ENCODE assay signal across 8 mouse cellular contexts in the genomic region with DNA sequence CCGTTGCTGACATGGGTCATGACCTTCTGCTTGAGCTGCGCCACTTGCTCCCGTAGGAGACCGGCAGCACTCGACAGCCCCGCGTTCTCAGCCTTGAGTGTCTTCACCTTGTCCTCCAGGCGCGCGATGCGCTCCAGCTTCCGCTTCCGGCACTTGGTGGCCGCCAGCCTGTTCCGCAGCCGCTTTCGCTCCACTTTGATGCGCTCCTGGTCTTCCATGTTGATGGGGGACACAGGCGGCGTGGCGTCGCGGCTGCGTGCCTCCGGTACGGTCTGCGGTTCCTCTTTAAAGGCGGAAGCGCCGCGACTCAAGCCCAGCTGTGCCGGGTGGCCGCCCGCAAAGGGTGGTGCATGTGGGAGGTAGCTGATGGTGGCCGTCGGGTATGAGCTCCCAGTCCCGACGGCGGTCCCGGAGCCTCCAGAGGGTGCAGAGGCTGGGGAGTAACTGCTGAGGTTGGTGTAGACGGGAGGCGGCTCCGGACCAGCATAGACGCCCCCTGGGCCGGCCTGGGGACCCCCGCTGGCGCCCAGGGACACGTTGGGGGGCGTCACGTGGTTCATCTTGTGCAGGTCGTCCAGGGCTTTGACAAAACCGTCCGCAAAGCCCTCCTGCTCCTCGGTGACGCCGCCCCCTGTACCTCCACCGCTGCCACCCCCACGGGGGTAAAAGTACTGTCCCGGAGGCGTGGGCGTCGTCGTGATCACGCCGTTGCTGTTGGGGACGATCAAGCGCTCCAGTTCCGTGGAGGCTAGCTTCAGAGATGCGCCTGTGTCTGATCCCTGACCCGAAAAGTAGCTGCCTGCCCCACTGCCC. TPM values are rescaled to one million over a fixed set of nuclear protein-coding genes. Genes with fewer than 3 reads are reported as not detected.
A peak's percentile ranks its signal among the peaks of the same experiment; 100 is the strongest.
DNase-seq lines count a peak whose midpoint lies in the region; ATAC-seq and TF ChIP-seq lines count a peak whose summit lies in the region.

No protein-coding gene starts in this region.

- no peak for ATAC-seq in liver, embryonic 11.5 days (replicated peaks; ENCODE audit: low FRiP score)

- under 1% methylated on average over 70 of the region's 70 CpGs for WGBS in liver, embryonic 11.5 days

- H3K4me3 ChIP-seq in liver, embryonic 11.5 days (ENCODE audit: low read depth, low read length) = peak overlapping the region; percentile 78
- H3K4me3 ChIP-seq in myocyte = peak overlapping the region; percentile 92
- peak overlapping the region; percentile 80 for H3K4me3 ChIP-seq in testis, adult 2 months (ENCODE audit: control insufficient read depth, low read depth, low read length)

- H3K9ac ChIP-seq in liver, embryonic 11.5 days (ENCODE audit: low read depth, low read length) = peak overlapping the region; percentile 86

- H3K4me1 ChIP-seq in liver, embryonic 11.5 days (replicated peaks; ENCODE audit: control insufficient read depth, insufficient read depth, low read length) = peaks cover 64% of the 10 kb centered on the region
- H3K4me1 ChIP-seq in testis, adult 2 months (ENCODE audit: control insufficient read depth, insufficient read depth, low read length) = peaks cover 59% of the 10 kb centered on the region

- peaks cover 22% of the 10 kb centered on the region; the same call in 1 of the 2 replicates for H3K36me3 ChIP-seq in liver, embryonic 11.5 days (ENCODE audit: control insufficient read depth, insufficient read depth, low read length)
- peaks cover 5% of the 10 kb centered on the region for H3K36me3 ChIP-seq in myocyte (ENCODE audit: control insufficient read depth, insufficient read depth)
- H3K36me3 ChIP-seq in testis, adult 2 months (ENCODE audit: control insufficient read depth, insufficient read depth, low read length) = no peaks in the 10 kb centered on the region

- DNase-seq in ovary, postnatal 36 days (ENCODE audit: low spot score) = peak; percentile 56
- no peak for DNase-seq in ovary, postnatal 10 days (ENCODE audit: low spot score)
- peak; percentile 69 for DNase-seq in embryo, embryonic 10.5 days (ENCODE audit: low spot score)
- DNase-seq in heart, adult 9 months (ENCODE audit: low spot score in 2 of 2) = peak; percentile 70 to 73
- DNase-seq in kidney, adult 8-10 months = peak; percentile 40 to 60
- peak; percentile 79 for DNase-seq in liver, embryonic 11.5 days (ENCODE audit: low spot score)

- TF ChIP-seq CTCF in testis, adult 2 months (IDR thresholded peaks at IDR 0.05; ENCODE audit: control insufficient read depth, insufficient read depth, insufficient replicate concordance, low read depth, low read length) = no peak

- H3K27me3 ChIP-seq in liver, embryonic 11.5 days (replicated peaks; ENCODE audit: control insufficient read depth, insufficient read depth, low read length) = no peaks in the 10 kb centered on the region
- no peaks in the 10 kb centered on the region for H3K27me3 ChIP-seq in myocyte (ENCODE audit: control insufficient read depth, insufficient read depth, insufficient read length)
- H3K27me3 ChIP-seq in testis, adult 2 months (ENCODE audit: control insufficient read depth, insufficient read depth, low read length) = no peaks in the 10 kb centered on the region; the same call in 1 of the 2 replicates

- peaks cover 18% of the 10 kb centered on the region for H3K79me2 ChIP-seq in myocyte (ENCODE audit: control insufficient read depth, insufficient read depth)

- no peaks in the 10 kb centered on the region for H3K9me3 ChIP-seq in liver, embryonic 11.5 days (ENCODE audit: control insufficient read depth, low read length)

- peak; percentile 74 for TF ChIP-seq POLR2A in myocyte (IDR thresholded peaks at IDR 0.05; ENCODE audit: insufficient read length, low read depth)
- TF ChIP-seq POLR2A in testis, adult 2 months (IDR thresholded peaks at IDR 0.05; ENCODE audit: control insufficient read depth, low read depth, low read length) = 0 out of 2 replicates have a peak, but pooled peaks have one; percentile 44

- peak overlapping the region; percentile 64 for H3ac ChIP-seq in myocyte (ENCODE audit: control insufficient read depth, insufficient read length)

- peak overlapping the region; percentile 96 for H3K27ac ChIP-seq in liver, embryonic 11.5 days (ENCODE audit: low read depth, low read length)
- H3K27ac ChIP-seq in testis, adult 2 months (ENCODE audit: control insufficient read depth, insufficient read depth, low read depth, low read length) = peak overlapping the region; percentile 82

- peak overlapping the region; percentile 99 for H3K4me2 ChIP-seq in liver, embryonic 11.5 days
- H3K4me2 ChIP-seq in myocyte (ENCODE audit: low read depth) = peak overlapping the region; percentile 99

TF ChIP-seq in myocyte, 11 proteins besides CTCF, POLR2A, EP300 and RAD21:
- TF ChIP-seq POLR2AphosphoS2 (IDR thresholded peaks at IDR 0.05; ENCODE audit: insufficient read length, low read depth) (peak; percentile 86), USF1 (IDR thresholded peaks at IDR 0.05; ENCODE audit: low read depth) (peak; percentile 36), TCF3 (IDR thresholded peaks at IDR 0.05; ENCODE audit: insufficient read length, low read depth) (no peak), TCF12 (IDR thresholded peaks at IDR 0.05; ENCODE audit: insufficient read depth, poor library complexity, severe bottlenecking) (no peak), REST (IDR thresholded peaks at IDR 0.05; ENCODE audit: insufficient read depth, insufficient read length) (no peak), MAX (IDR thresholded peaks at IDR 0.05; ENCODE audit: low read depth) (no peak), CEBPB (IDR thresholded peaks at IDR 0.05; ENCODE audit: insufficient read depth, poor library complexity, severe bottlenecking) (no peak), E2F4 (IDR thresholded peaks at IDR 0.05; ENCODE audit: insufficient read depth) (no peak), SRF (IDR thresholded peaks at IDR 0.05; ENCODE audit: control insufficient read depth, insufficient read length, low read depth) (peak; percentile 7), MYOD1 (IDR thresholded peaks at IDR 0.05; ENCODE audit: control insufficient read depth in 1 of 3, insufficient read length in 2 of 3, low read depth in 2 of 3) (peak in 2 of 3 experiments; percentile 1 to 61), MYOG (IDR thresholded peaks at IDR 0.05; ENCODE audit: control insufficient read depth in 1 of 3, insufficient read depth in 1 of 3, insufficient read length in 2 of 3, low read depth in 2 of 3) (peak in 1 of 3 experiments; percentile 44)

RNA-seq across cellular contexts. Expression of gene Junb, which starts 0.9 kb away (rescaled TPM):
- 21.1 and 23.2 TPM in 2 replicates for polyA plus RNA-seq in liver, embryonic 11.5 days (2014; fragmentation: Nextera tagmentation; extraction: Ambion mirVana)
- polyA plus RNA-seq in myocyte (2012; fragmentation: generic; extraction: Trizol) = 140 TPM
- 5.7 and 9.3 TPM in 2 replicates for polyA plus RNA-seq in testis, adult 2 months (2012; rRNA removed)

RNA-seq across cellular contexts. Expression of gene Rnaseh2a, which starts 8.1 kb away (rescaled TPM):
- polyA plus RNA-seq in liver, embryonic 11.5 days (2014; fragmentation: Nextera tagmentation; extraction: Ambion mirVana) = 195 and 197 TPM in 2 replicates
- 74.1 TPM for polyA plus RNA-seq in myocyte (2012; fragmentation: generic; extraction: Trizol)
- polyA plus RNA-seq in testis, adult 2 months (2012; rRNA removed) = 1,424 and 1,585 TPM in 2 replicates

RNA-seq across cellular contexts. Expression of gene Prdx2, which starts 8.3 kb away (rescaled TPM):
- polyA plus RNA-seq in liver, embryonic 11.5 days (2014; fragmentation: Nextera tagmentation; extraction: Ambion mirVana) = 1,398 and 1,409 TPM in 2 replicates
- polyA plus RNA-seq in myocyte (2012; fragmentation: generic; extraction: Trizol) = 432 TPM
- 59.6 and 68.5 TPM in 2 replicates for polyA plus RNA-seq in testis, adult 2 months (2012; rRNA removed)

RNA-seq across cellular contexts. Expression of gene Gm49661, which starts 8.4 kb away (rescaled TPM):
- polyA plus RNA-seq in liver, embryonic 11.5 days (2014; fragmentation: Nextera tagmentation; extraction: Ambion mirVana) = not detected in 2 replicates
- not detected for polyA plus RNA-seq in myocyte (2012; fragmentation: generic; extraction: Trizol)
- polyA plus RNA-seq in testis, adult 2 months (2012; rRNA removed) = 477 and 542 TPM in 2 replicates

RNA-seq across cellular contexts. Expression of gene Hook2, which starts 12.8 kb away (rescaled TPM):
- polyA plus RNA-seq in liver, embryonic 11.5 days (2014; fragmentation: Nextera tagmentation; extraction: Ambion mirVana) = 15.5 and 16.7 TPM in 2 replicates
- polyA plus RNA-seq in myocyte (2012; fragmentation: generic; extraction: Trizol) = 9.3 TPM
- 55.4 and 62.0 TPM in 2 replicates for polyA plus RNA-seq in testis, adult 2 months (2012; rRNA removed)
